Mouse (Mus musculus) small intestine, adult 2 months (tissue): ENCODE results near the gene Ccdc115.
A peak's percentile ranks its signal among the peaks of the same experiment; 100 is the strongest.

Source experiments
- CTCF ChIP-seq: fragments of 200-500 bp; IDR thresholded peaks from 2 replicates; pipeline ENCODE4 v1.5.1; 2012; ENCODE audit warnings: low read depth, mild to moderate bottlenecking, control low read depth, inconsistent platforms, low read length, moderate library complexity, mixed read lengths; ENCODE audit not compliant: insufficient replicate concordance, insufficient read length; ENCODE audit errors: extremely low read depth
- POLR2A ChIP-seq: fragments of 200-500 bp; IDR thresholded peaks from 2 replicates; pipeline ENCODE4 v1.6.1; 2012; ENCODE audit warnings: low read depth, mild to moderate bottlenecking, control low read depth, inconsistent platforms, low read length, moderate library complexity

DNA sequence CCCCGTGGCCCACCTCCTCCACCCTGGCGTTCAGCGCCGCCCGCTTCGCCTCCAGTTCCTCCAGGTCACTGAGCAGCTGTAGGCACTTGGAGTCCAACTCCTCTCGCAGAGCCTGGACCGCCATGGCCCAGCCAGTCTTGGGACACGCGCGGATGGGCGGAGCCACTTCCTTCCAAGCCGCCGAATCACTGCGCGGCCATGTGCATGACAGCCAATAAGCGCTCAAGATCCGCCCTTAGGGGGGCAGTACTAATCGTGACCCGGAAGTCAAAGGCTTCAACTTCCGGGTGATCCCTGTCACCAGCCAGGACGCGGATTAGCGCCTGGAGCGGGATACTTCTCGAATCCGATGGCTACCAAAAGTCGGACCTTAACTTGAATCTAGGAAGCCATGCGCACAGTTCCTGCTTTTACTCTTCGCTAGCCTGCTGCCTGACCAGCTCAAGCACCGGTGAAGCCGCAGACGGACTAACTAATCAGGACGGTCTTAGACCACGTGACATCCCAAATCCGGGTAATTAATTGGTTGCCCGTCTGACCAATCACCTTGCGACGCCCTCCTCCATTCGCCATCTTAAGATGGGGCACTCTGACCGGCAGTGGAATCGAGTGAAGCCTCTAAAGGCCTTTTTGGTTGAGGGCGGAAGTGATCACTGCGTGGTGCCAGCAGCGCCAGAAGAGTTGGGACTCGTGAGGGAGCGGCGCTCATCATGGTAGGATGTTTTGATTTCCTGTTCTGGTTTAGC is at the start of gene Ccdc115, which contains the start of gene Imp4:
- peak; percentile 47 for TF ChIP-seq POLR2A
- TF ChIP-seq CTCF = no peak
